Mouse (Mus musculus) heart, postnatal 0 days (tissue): ENCODE data around the gene Fgfr3.

Experiments used
- CTCF ChIP-seq: IDR thresholded peaks from 2 replicates; pipeline ENCODE4 v1.5.1; 2016; ENCODE audit warnings: antibody characterized with exemption, control low read depth, low read depth
- EP300 ChIP-seq: IDR thresholded peaks from 2 replicates; pipeline ENCODE4 v1.6.1; 2016; ENCODE audit warnings: antibody characterized with exemption, low read depth

DNA sequence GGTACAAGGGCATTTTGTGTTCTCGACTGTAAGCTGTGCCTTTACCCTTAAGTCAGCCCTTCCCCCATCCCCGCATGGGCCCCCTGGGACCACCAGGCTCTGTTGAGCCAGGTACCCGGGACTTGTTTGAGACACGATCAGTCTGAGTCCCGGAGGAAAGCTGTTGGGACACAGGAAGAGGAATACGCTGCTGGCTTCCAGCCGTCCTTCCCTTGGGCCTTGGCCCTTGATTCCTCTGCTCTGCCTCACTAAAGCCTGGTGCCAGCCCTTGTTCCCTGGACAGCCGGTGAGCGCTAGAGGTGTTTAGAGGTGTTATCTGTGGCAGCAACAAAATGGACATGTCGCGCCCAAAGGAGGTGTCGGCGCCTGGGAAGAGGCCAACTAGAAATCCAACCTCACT, 21.5 kb upstream of the Fgfr3 start:
- no peak for TF ChIP-seq CTCF
- TF ChIP-seq EP300, result no peak
